Mouse (Mus musculus): ENCODE measurements around the gene Itga8.

Itga8 gene

GRCm38 (mm10) chr2:12197711-12198110 lies 104.0 kb downstream of the Itga8 start:
- no peak for DNase-seq (ENCODE audit: low spot score)

GRCm38 (mm10) chr2:12189026-12189425 lies 112.7 kb downstream of the Itga8 start:
- DNase-seq (ENCODE audit: low spot score): no peak

DNA sequence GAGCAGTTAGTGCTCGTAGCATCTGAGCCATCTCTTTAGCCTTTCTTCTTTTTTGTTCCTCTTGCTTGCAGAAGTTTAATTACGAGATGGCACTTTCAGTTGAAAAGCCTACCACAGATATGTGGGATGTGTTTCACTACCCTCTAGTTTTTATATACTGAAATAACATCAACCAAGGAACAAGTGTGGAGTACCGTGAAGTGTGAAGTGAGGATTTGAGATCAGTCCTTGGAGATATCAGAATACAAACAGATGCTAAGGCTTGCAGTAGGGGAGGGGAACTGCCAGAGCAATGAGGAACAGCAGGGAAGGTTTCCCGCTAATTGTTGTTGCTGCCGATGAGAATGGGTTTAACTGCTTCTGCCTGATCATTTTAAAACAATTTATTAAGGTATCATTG lies 114.1 kb downstream of the Itga8 start:
- no peak for DNase-seq (ENCODE audit: low spot score)

- no peak for DNase-seq (ENCODE audit: low spot score)
Measured at GRCm38 (mm10) chr2:12182402-12182948, 119.2 kb downstream of the Itga8 start.

- no peak for DNase-seq (ENCODE audit: low spot score)
Measured at GRCm38 (mm10) chr2:12180635-12181034, 121.1 kb downstream of the Itga8 start.

- no peak for DNase-seq (ENCODE audit: low spot score)
Measured at GRCm38 (mm10) chr2:12174722-12175427, 126.8 kb downstream of the Itga8 start.

DNA sequence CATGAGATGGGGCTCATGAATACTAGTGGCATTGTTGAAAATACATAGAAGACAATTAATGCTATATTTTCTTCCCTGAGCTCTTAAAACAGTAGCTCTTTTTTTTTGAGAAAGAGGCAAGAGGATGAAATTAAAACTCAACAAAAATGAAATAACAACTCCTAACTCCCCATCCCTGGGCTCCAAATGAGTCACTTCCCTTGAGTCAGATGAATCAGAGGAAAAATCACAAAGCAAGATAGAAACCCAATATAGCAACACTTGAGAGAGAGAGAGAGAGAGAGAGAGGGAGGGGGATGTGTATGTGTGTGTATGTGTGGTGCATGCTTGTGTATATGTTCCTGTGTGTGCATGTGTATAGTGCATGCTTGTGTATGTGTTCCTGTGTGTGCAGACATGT lies 131.5 kb downstream of the Itga8 start:
- DNase-seq (ENCODE audit: low spot score): no peak

GRCm38 (mm10) chr2:12160486-12160885 lies 141.2 kb downstream of the Itga8 start:
- peak; percentile 36 for DNase-seq (ENCODE audit: low spot score)

DNA sequence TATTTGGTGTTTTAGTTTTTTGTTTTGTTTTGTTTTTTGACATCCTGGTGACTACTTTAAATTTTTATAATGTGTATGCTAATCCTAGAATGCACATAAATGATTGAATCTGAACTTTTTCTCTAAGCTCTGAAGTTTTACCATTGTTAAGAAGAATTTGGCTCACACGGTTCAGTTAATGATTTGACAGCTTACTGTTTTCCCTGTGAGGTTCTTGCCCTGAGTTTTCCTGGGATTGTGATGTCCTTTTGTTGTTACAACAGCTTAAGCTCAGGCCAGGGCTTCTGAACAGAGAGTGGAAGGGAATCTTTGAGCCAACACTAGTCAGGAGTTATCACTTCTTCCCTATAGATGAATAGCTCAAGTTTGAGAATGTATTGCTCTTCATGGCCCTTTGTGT lies 144.7 kb downstream of the Itga8 start:
- DNase-seq (ENCODE audit: low spot score): no peak

DNA sequence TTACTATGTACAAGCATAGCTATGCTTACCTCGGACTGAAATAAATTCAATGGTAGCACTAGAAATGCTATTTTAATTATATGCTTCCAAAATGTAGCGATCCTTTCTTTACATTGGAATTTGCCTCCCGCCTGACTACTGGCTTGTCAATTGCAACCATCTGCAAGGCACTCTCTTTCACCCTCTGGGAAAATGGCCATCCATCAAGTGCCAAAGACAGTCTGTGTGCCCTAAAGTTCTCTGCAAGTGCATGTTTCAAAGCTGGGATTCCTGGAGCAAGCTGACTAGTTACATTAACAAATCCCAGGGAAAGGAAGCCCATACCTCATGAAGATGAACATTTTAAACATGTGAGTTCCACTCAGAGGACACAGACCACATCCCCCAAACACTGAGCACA lies 145.3 kb downstream of the Itga8 start:
- DNase-seq (ENCODE audit: low spot score): no peak

- DNase-seq (ENCODE audit: low spot score): no peak
Measured at GRCm38 (mm10) chr2:12154676-12155075, 147.0 kb downstream of the Itga8 start.

DNA sequence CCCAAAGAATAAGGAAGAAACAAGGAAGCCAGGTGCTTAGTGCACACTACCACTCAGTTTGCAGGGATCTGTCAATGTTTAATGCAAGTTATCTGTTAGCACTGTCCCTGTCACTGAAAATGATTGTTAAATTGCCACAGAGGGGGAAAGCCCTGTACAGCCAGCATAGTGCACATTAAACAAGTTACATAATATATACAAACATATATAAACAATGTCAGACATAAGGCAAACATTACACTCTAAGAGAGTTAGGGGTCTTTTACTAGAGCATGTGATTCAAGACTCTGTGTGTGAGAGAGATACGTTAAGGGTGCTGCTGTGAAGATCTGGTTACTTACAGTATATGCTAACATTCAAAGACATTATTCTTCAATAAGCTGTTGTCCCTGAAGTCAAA lies 148.2 kb downstream of the Itga8 start:
- no peak for DNase-seq (ENCODE audit: low spot score)

DNA sequence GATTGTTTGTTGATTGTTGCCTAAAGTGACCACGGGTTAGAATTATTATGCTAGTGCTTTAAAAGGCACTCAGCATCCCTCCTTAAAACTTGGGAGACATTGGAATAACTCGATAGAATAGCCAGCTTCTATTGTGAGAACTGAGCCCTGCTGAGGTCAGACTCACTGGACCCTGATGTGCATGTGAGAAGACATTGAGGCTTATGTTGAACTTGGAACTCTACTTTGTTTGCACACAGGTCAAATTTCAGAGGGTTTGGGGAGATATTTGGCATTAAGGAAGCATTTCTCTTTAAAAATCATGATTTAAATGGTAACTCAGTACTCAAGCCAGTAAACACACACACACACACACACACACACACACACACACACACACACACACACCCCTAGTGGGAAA lies 153.8 kb downstream of the Itga8 start:
- DNase-seq (ENCODE audit: low spot score): no peak

DNA sequence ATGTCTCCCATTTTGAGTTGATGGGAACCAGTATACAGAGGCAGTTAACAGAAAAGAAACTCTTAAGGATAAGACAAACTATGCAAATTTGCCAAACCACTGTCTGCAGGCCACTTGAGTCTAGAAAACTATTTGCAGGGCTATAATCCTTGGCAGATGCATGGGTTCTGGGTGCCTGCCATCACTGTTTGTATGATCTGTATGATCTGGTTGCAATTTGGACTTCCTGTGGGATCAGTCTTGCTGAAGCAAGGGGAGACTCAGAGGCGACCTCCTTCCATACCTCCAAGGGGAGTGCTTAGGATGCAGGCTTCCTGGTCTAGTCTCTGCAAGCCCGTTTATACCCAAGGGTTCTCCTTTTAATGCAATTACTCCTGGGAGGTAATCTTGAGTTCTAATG lies 155.1 kb downstream of the Itga8 start:
- no peak for DNase-seq (ENCODE audit: low spot score)

DNA sequence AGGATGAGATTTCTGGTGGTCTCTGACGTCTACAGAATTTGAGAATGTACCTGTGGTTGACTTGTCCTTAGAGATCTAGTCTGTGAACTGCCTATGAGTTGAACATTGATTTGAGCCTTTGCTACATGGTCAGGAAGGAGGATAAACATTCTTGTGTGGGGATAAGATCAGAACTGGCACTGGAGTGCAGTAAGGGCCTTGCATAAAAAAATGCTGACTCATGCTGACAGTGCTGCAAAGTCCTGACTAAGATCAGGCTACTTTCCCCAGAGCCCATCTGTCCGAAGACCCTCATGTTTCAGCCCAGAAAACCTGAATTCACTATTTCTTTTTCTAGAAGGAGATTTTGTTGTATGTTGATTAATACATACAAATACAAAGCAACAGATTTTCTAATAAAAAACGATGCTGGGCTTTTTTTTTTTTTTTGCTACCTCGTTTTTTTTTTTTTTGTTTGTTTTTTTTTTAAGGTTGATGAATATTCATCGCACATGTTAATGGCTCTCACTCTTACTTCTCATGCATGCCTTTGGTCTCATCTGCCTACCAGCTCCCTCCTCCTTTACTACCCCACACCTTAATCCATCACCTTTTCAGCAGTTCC lies 162.9 kb downstream of the Itga8 start:
- DNase-seq (ENCODE audit: low spot score): peak; percentile 18

- no peak for DNase-seq (ENCODE audit: low spot score)
Measured at GRCm38 (mm10) chr2:12126580-12126979, 175.1 kb downstream of the Itga8 start.

DNA sequence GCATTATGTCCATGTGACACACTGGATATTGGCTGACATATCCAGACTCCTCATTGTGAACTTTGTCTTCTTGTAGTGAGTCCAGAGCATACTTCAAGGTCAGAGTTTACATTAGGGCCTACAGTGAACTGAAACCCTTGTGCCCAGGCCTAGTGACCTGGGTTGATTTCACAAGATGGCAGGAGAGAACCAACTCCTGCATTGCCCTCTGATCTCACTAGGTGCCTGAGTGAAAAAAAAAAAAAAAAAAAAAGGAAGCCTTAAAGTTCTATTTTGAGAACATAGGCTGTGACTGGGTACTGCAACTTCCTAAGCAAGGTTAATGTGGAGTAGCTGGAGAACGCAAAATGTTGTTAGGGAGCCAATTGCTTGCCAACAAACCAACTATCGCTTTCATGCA lies 186.2 kb downstream of the Itga8 start:
- no peak for DNase-seq (ENCODE audit: low spot score)

GRCm38 (mm10) chr2:12109306-12109705 lies 192.4 kb downstream of the Itga8 start:
- DNase-seq (ENCODE audit: low spot score): no peak

GRCm38 (mm10) chr2:12108306-12108705 lies 193.4 kb downstream of the Itga8 start:
- DNase-seq (ENCODE audit: low spot score): no peak

DNA sequence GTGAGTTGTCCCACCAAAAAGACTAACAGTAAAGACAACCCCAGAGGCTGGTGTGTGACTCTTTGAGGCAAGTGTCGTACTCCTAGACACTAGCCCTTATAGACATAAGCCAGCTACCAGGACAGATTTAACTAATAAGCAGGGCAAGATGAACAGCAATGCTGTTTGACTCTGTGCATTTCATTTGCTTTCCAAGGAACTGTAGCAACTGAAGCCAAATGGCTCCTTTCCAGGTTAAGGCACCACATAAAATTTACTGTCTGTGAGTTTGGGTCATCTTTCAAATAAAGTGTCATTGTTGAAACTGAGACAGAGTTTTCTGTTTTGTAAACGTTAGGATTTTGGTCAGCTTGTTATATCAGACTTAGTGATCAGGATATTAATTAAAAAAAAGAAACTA lies 194.5 kb downstream of the Itga8 start:
- no peak for DNase-seq (ENCODE audit: low spot score)

GRCm38 (mm10) chr2:12103183-12103582 lies 198.5 kb downstream of the Itga8 start:
- DNase-seq (ENCODE audit: low spot score): no peak

DNA sequence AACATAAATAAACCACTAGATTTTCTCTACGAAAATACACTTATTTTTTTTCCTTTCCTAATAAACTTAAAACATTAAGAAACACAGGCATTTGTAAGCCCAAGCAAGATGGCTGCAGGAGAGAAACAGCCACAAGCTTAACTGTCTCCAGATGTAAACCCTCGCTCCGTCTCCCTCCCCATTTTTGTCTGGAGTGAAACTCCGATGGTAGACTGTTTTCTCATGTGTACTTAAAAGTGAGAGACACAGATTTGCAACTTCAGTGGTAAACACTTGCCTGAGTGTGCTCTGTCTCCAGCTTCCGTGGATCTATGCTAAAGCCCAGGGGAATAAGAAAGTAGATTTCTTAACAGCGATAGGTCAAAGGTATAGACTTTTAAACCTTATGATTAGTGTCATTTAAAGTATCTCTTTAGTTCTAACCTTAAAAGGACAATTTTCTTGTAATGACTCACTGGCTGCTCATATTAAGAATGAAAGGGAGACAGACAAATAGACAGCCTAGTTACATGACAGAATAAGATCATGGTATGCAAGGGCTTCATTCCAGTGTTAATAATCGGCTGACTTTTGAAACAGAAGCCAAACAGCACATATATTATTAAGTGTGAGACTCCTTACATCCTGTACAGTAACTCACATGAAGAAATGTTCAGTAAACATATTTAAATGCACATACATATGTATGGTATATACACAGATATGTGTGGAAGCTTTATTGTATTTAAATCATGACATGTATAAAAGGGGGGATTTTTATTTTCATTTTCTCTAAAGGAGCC lies 209.3 kb downstream of the Itga8 start:
- DNase-seq (ENCODE audit: low spot score): no peak

DNA sequence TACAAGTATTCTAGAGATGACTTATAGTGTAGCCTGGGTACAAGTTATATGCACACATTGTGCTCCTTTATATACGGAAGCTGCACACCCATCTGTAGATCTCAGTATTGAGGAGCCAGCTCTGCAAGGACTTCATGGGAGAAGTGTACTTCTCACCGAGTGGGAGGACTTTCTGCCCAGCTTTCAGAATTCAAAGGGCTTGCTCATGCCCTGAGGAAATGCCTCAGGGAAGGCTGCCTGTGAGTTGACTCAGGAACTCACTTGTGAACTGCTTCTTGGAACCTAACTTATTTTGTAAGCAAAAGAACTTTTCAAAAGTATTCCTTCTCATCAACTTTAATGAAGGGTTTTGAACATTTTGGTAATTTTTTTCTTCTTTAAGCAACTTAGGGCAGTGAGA lies 210.7 kb downstream of the Itga8 start:
- no peak for DNase-seq (ENCODE audit: low spot score)

Measured in c-Kit-positive CD71-positive TER-119-positive erythroid progenitor cells, embryonic 14.5 days (primary cell).